Mouse (Mus musculus) olfactory bulb, adult 2 months (tissue): Measurements from ENCODE around the gene Depdc5.

Source experiments
- CTCF ChIP-seq: fragments of 200-500 bp; IDR thresholded peaks from 2 replicates; pipeline ENCODE4 v1.5.1; 2012; ENCODE audit warnings: low read depth, mild to moderate bottlenecking, low read length, moderate library complexity; ENCODE audit not compliant: insufficient read depth
- POLR2A ChIP-seq: fragments of 200-500 bp; IDR thresholded peaks from 2 replicates; pipeline ENCODE4 v1.6.1; 2012; ENCODE audit warnings: mild to moderate bottlenecking, low read depth, low read length, moderate library complexity; ENCODE audit not compliant: insufficient read depth

DNA sequence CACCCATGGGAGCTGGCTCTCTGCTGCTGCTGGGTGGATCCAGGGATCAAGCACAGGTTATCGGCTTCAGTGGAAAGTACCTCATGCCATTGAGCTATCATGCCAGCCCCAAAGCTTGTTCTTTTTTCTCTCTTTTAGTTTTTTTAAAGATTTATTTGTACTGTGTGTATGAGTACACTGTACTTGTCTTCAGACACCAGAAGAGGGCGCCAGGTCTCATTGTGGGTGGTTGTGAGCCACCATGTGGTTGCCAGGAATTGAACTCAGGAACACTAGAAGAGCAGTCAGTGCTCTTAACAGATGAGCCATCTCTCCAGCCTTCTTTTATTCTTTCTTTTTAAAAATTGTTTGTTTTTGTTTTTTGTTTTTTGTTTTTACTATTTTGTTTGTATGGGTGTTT is 71.2 kb downstream of the Depdc5 start:
- TF ChIP-seq POLR2A: no peak
- TF ChIP-seq CTCF: no peak
